Mouse (Mus musculus): ENCODE results near the gene Lmnb2. TPM values are rescaled to one million over a fixed set of nuclear protein-coding genes. Genes with fewer than 3 reads are reported as not detected.

The Lmnb2 gene
- polyA plus RNA-seq, 1 experiment from 2014 or later: 21.6 TPM

DNA sequence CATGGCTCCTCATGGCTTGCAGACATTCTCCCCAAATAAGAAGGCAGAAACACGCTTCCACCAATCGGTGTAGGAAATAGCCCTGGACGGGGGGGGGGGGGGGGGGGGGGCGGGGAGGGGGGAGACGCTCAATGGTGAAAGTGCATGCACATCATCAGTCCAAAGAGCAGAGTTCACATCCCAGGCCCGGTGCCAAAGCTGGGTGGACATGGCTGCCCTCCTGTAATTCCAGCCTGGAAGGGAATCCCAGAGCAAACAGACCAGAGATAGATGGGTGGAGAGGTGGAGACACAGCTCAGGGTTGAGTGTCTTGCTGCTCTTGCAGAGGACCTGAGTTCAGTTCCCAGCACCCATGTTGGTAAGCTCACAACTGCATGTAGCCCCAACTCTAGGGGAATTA lies 47.1 kb downstream of the Lmnb2 start:
- H3K4me2 ChIP-seq (ENCODE audit: low read depth, low read length): no peak overlapping the region
- no peaks in the 10 kb centered on the region for H3K9me3 ChIP-seq (ENCODE audit: control insufficient read depth, low read length)
- no peaks in the 10 kb centered on the region for H3K27me3 ChIP-seq (replicated peaks; ENCODE audit: control insufficient read depth, insufficient read depth, low read length)
- ATAC-seq (ENCODE audit: low read depth) (no peak), DNase-seq (ENCODE audit: low spot score) (no peak)
- H3K4me1 ChIP-seq (ENCODE audit: control insufficient read depth, insufficient read depth, low read length): no peaks in the 10 kb centered on the region
- WGBS: 80% methylated on average over 1 of the region's 6 CpGs
- H3K27ac ChIP-seq (replicated peaks; ENCODE audit: low read depth, low read length): no peak overlapping the region
- no peak overlapping the region for H3K9ac ChIP-seq (ENCODE audit: low read depth, low read length)
- H3K36me3 ChIP-seq (ENCODE audit: control insufficient read depth, insufficient read depth, low read length): peaks cover 16% of the 10 kb centered on the region; the same call in 1 of the 2 replicates
- H3K4me3 ChIP-seq (ENCODE audit: low read depth, low read length): no peak overlapping the region

GRCm38 (mm10) chr10:80864446-80864845 lies 53.6 kb downstream of the Lmnb2 start:
- Histone ChIP-seq H3K27me3 (replicated peaks; ENCODE audit: control insufficient read depth, insufficient read depth, low read length) (no peaks in the 10 kb centered on the region), H3K4me1 (ENCODE audit: control insufficient read depth, insufficient read depth, low read length) (no peaks in the 10 kb centered on the region), H3K27ac (replicated peaks; ENCODE audit: low read depth, low read length) (no peak overlapping the region), H3K9ac (ENCODE audit: low read depth, low read length) (no peak overlapping the region), H3K36me3 (ENCODE audit: control insufficient read depth, insufficient read depth, low read length) (peaks cover 60% of the 10 kb centered on the region), H3K4me2 (ENCODE audit: low read depth, low read length) (no peak overlapping the region), H3K4me3 (ENCODE audit: low read depth, low read length) (no peak overlapping the region), H3K9me3 (ENCODE audit: control insufficient read depth, low read length) (no peaks in the 10 kb centered on the region)
- ATAC-seq (ENCODE audit: low read depth) (no peak), DNase-seq (ENCODE audit: low spot score) (no peak)
- WGBS: 84% methylated on average over 16 of the region's 16 CpGs

- DNase-seq (ENCODE audit: low spot score) (no peak), ATAC-seq (ENCODE audit: low read depth) (no peak)
- Histone ChIP-seq H3K9me3 (ENCODE audit: control insufficient read depth, low read length) (no peaks in the 10 kb centered on the region), H3K9ac (ENCODE audit: low read depth, low read length) (no peak overlapping the region), H3K27ac (replicated peaks; ENCODE audit: low read depth, low read length) (no peak overlapping the region), H3K4me3 (ENCODE audit: low read depth, low read length) (no peak overlapping the region), H3K4me2 (ENCODE audit: low read depth, low read length) (no peak overlapping the region), H3K27me3 (replicated peaks; ENCODE audit: control insufficient read depth, insufficient read depth, low read length) (no peaks in the 10 kb centered on the region), H3K36me3 (ENCODE audit: control insufficient read depth, insufficient read depth, low read length) (peaks cover 51% of the 10 kb centered on the region), H3K4me1 (ENCODE audit: control insufficient read depth, insufficient read depth, low read length) (no peaks in the 10 kb centered on the region)
- WGBS: 95% methylated on average over 5 of the region's 5 CpGs
These were observed 55.7 kb downstream of the Lmnb2 start for GRCm38 (mm10) chr10:80862305-80862704.

GRCm38 (mm10) chr10:80858350-80858935 lies 59.6 kb downstream of the Lmnb2 start:
- DNase-seq (ENCODE audit: low spot score): no peak
- no peak for ATAC-seq (ENCODE audit: low read depth)
- Histone ChIP-seq H3K27ac (replicated peaks; ENCODE audit: low read depth, low read length) (peak overlapping the region; percentile 58; the same call in 1 of the 2 replicates), H3K4me2 (ENCODE audit: low read depth, low read length) (no peak overlapping the region), H3K4me1 (ENCODE audit: control insufficient read depth, insufficient read depth, low read length) (peaks cover 22% of the 10 kb centered on the region), H3K9ac (ENCODE audit: low read depth, low read length) (peak overlapping the region; percentile 40; the same call in 1 of the 2 replicates), H3K36me3 (ENCODE audit: control insufficient read depth, insufficient read depth, low read length) (peaks cover 19% of the 10 kb centered on the region), H3K9me3 (ENCODE audit: control insufficient read depth, low read length) (no peaks in the 10 kb centered on the region), H3K4me3 (ENCODE audit: low read depth, low read length) (no peak overlapping the region), H3K27me3 (replicated peaks; ENCODE audit: control insufficient read depth, insufficient read depth, low read length) (no peaks in the 10 kb centered on the region)
- 73% methylated on average over 7 of the region's 7 CpGs for WGBS

GRCm38 (mm10) chr10:80857848-80858247 lies 60.2 kb downstream of the Lmnb2 start:
- Histone ChIP-seq H3K27ac (replicated peaks; ENCODE audit: low read depth, low read length) (peak overlapping the region; percentile 58; the same call in 1 of the 2 replicates), H3K4me2 (ENCODE audit: low read depth, low read length) (0 out of 2 replicates have a peak overlapping the region, but pooled peaks have one; percentile 23), H3K9me3 (ENCODE audit: control insufficient read depth, low read length) (no peaks in the 10 kb centered on the region)

DNA sequence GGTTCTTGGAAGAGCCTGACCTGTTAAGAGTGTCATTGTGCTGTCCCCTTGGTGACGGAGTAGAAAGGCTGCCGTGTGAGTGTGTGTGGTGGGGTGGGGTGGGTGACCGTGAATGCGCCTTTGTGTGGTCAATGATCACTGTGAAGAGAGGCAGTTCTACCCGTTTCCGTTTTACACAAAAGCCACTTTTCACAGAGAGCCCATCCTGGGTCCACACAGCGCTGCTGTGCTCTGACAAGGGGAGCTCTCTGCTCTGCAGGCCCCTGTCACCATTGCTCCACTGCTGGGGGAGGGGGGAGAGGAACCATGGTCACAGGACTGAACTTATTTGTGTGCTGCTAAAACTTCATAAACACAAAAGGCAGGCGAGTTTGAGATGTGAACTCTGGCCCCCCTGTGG lies 60.7 kb downstream of the Lmnb2 start:
- DNase-seq (ENCODE audit: low spot score) (peak; percentile 27), ATAC-seq (ENCODE audit: low read depth) (no peak; the same call in 1 of the 2 replicates)
- no peaks in the 10 kb centered on the region for H3K27me3 ChIP-seq (replicated peaks; ENCODE audit: control insufficient read depth, insufficient read depth, low read length)
- H3K9ac ChIP-seq (ENCODE audit: low read depth, low read length): peak overlapping the region; percentile 40
- no peaks in the 10 kb centered on the region for H3K9me3 ChIP-seq (ENCODE audit: control insufficient read depth, low read length)
- H3K4me1 ChIP-seq (ENCODE audit: control insufficient read depth, insufficient read depth, low read length): peaks cover 22% of the 10 kb centered on the region
- peak overlapping the region; percentile 61; the same call in 1 of the 2 replicates for H3K27ac ChIP-seq (replicated peaks; ENCODE audit: low read depth, low read length)
- peaks cover 16% of the 10 kb centered on the region for H3K36me3 ChIP-seq (ENCODE audit: control insufficient read depth, insufficient read depth, low read length)
- H3K4me2 ChIP-seq (ENCODE audit: low read depth, low read length): peak overlapping the region; percentile 23; the same call in 1 of the 2 replicates
- 40% methylated on average over 8 of the region's 8 CpGs for WGBS
- no peak overlapping the region for H3K4me3 ChIP-seq (ENCODE audit: low read depth, low read length)

More at GRCm38 (mm10) chr10:80857848-80858247, 60.2 kb downstream of the Lmnb2 start:
- no peak for DNase-seq (ENCODE audit: low spot score)
- Histone ChIP-seq H3K9ac (ENCODE audit: low read depth, low read length) (peak overlapping the region; percentile 40), H3K4me1 (ENCODE audit: control insufficient read depth, insufficient read depth, low read length) (peaks cover 22% of the 10 kb centered on the region), H3K27me3 (replicated peaks; ENCODE audit: control insufficient read depth, insufficient read depth, low read length) (no peaks in the 10 kb centered on the region), H3K4me3 (ENCODE audit: low read depth, low read length) (no peak overlapping the region), H3K36me3 (ENCODE audit: control insufficient read depth, insufficient read depth, low read length) (peaks cover 18% of the 10 kb centered on the region)
- ATAC-seq (ENCODE audit: low read depth): no peak
- WGBS: 73% methylated on average over 2 of the region's 3 CpGs

DNA sequence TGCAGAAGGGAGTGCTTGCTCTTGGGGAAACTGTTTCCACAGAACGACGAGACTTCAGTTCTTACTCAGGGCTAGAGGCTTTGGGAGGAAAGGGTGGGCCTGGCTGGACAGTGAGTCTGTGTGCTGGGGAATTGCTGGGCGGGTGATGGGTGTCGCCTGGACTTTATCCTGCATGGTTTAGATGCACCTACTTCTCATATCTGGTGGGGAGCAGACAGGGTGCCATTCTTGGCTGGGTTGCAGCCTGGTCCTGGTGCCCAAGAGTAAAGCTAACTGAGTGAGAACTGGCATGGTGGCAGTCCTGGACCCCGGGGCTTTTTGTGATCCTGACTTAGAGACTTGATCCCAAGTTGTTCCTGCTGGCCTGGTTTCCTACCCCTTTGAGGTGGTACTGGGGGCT lies 61.1 kb downstream of the Lmnb2 start:
- H3K9me3 ChIP-seq (ENCODE audit: control insufficient read depth, low read length): no peaks in the 10 kb centered on the region
- peak overlapping the region; percentile 40 for H3K9ac ChIP-seq (ENCODE audit: low read depth, low read length)
- DNase-seq (ENCODE audit: low spot score): no peak
- WGBS: 66% methylated on average over 5 of the region's 5 CpGs
- no peaks in the 10 kb centered on the region for H3K27me3 ChIP-seq (replicated peaks; ENCODE audit: control insufficient read depth, insufficient read depth, low read length)
- no peak for ATAC-seq (ENCODE audit: low read depth)
- no peak overlapping the region for H3K4me3 ChIP-seq (ENCODE audit: low read depth, low read length)
- H3K4me2 ChIP-seq (ENCODE audit: low read depth, low read length): peak overlapping the region; percentile 99
- peak overlapping the region; percentile 61 for H3K27ac ChIP-seq (replicated peaks; ENCODE audit: low read depth, low read length)
- H3K4me1 ChIP-seq (ENCODE audit: control insufficient read depth, insufficient read depth, low read length): peaks cover 22% of the 10 kb centered on the region
- peaks cover 17% of the 10 kb centered on the region for H3K36me3 ChIP-seq (ENCODE audit: control insufficient read depth, insufficient read depth, low read length)

DNA sequence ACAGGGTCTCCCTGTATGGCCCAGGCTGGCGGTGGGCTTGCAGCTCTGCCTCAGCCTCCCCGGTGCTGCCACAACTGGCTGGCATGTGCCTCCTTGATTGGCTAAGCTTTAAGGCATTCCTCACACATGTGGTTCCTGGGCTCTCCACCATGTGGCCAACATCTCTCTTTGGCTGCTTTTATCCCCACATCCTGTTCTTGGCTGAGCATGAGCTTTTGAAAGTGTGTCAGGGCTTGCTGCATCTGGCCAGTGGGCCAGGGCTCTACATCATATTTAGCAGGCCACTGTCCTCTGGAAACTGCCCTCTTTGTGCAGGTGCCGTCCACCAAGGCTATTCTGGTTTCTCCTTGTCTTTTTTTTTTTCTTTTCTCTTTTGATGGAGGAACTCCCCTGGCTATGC lies 61.8 kb downstream of the Lmnb2 start:
- H3K4me2 ChIP-seq (ENCODE audit: low read depth, low read length): peak overlapping the region; percentile 99
- no peaks in the 10 kb centered on the region for H3K27me3 ChIP-seq (replicated peaks; ENCODE audit: control insufficient read depth, insufficient read depth, low read length)
- no peaks in the 10 kb centered on the region for H3K9me3 ChIP-seq (ENCODE audit: control insufficient read depth, low read length)
- peak overlapping the region; percentile 61 for H3K27ac ChIP-seq (replicated peaks; ENCODE audit: low read depth, low read length)
- DNase-seq (ENCODE audit: low spot score) (peak; percentile 37), ATAC-seq (ENCODE audit: low read depth) (no peak)
- H3K9ac ChIP-seq (ENCODE audit: low read depth, low read length): peak overlapping the region; percentile 89
- H3K4me1 ChIP-seq (ENCODE audit: control insufficient read depth, insufficient read depth, low read length): peaks cover 22% of the 10 kb centered on the region
- H3K36me3 ChIP-seq (ENCODE audit: control insufficient read depth, insufficient read depth, low read length): peaks cover 19% of the 10 kb centered on the region
- peak overlapping the region; percentile 96 for H3K4me3 ChIP-seq (ENCODE audit: low read depth, low read length)
- WGBS: 32% methylated on average over 3 of the region's 3 CpGs

DNA sequence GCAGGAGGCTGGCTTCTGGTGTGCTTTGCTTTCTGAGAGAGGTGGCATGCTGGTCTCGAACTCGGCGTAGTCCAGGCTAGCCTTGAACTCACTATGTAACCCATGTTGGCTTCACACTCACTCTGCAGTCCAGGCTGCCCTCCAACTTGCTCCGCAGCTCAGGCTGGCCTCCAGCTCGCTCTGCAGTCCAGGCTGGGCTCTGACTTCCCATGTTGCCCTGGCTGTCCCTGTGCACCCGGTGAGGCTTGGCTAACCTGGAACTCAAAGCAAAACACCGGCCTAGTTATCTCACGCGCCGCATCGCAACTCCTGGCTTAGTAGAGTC lies 62.3 kb downstream of the Lmnb2 start:
- WGBS: 23% methylated on average over 11 of the region's 11 CpGs
- DNase-seq (ENCODE audit: low spot score) (no peak), ATAC-seq (ENCODE audit: low read depth) (no peak)
- Histone ChIP-seq H3K9ac (ENCODE audit: low read depth, low read length) (peak overlapping the region; percentile 89), H3K27ac (replicated peaks; ENCODE audit: low read depth, low read length) (no peak overlapping the region; the same call in 1 of the 2 replicates), H3K4me1 (ENCODE audit: control insufficient read depth, insufficient read depth, low read length) (peaks cover 22% of the 10 kb centered on the region), H3K4me2 (ENCODE audit: low read depth, low read length) (peak overlapping the region; percentile 99), H3K4me3 (ENCODE audit: low read depth, low read length) (peak overlapping the region; percentile 96), H3K27me3 (replicated peaks; ENCODE audit: control insufficient read depth, insufficient read depth, low read length) (no peaks in the 10 kb centered on the region), H3K36me3 (ENCODE audit: control insufficient read depth, insufficient read depth, low read length) (peaks cover 25% of the 10 kb centered on the region), H3K9me3 (ENCODE audit: control insufficient read depth, low read length) (no peaks in the 10 kb centered on the region)
